ENCODE assay signal across 8 mouse cellular contexts in genomic region chr6:49821961-49822870, GRCm38 (mm10). TPM values are rescaled to one million over a fixed set of nuclear protein-coding genes. Genes with fewer than 3 reads are reported as not detected.
DNase-seq lines count a peak whose midpoint lies in the region; ATAC-seq lines count a peak whose summit lies in the region.

Npy (plus strand) TSS chr6:49822710.

- no peak within 1 kb of the TSS for H3K9ac ChIP-seq in liver, embryonic 15.5 days

- H3K4me1 ChIP-seq in liver, embryonic 15.5 days (replicated peaks) = peaks cover 8% of the 10 kb centered on the region; the same call in 1 of the 2 replicates

- DNase-seq in urinary bladder, adult 2 months (ENCODE audit: low spot score) = peak; percentile 29
- DNase-seq in urinary bladder, postnatal 4 days (ENCODE audit: low spot score in 2 of 2) = no peak
- peak; percentile 54 for DNase-seq in embryo, embryonic 11 days
- DNase-seq in heart, postnatal 10 days = peak; percentile 23 to 27
- DNase-seq in kidney, postnatal 25 days = peak; percentile 40 to 61
- DNase-seq in ovary, postnatal 14 days (ENCODE audit: low spot score) = peak; percentile 0
- no peak for DNase-seq in MN1 (ENCODE audit: low spot score)

- no peak within 1 kb of the TSS for H3K27ac ChIP-seq in liver, embryonic 15.5 days (replicated peaks)

- intact Hi-C loops in heart, postnatal 10 days (cut with DNase I) = no loop called here

- no peak for ATAC-seq in liver, embryonic 15.5 days (ENCODE audit: insufficient read depth)

- H3K36me3 ChIP-seq in liver, embryonic 15.5 days (replicated peaks) = no peaks in the 10 kb centered on the region

- peak within 1 kb of the TSS; percentile 60 for H3K4me2 ChIP-seq in liver, embryonic 15.5 days

- under 1% methylated on average over 66 of the region's 66 CpGs for WGBS in liver, embryonic 15.5 days (ENCODE audit: insufficient replicate concordance)

- H3K4me3 ChIP-seq in liver, embryonic 15.5 days (replicated peaks) = peak within 1 kb of the TSS; percentile 29

- H3K9me3 ChIP-seq in liver, embryonic 15.5 days (replicated peaks) = no peaks in the 10 kb centered on the region

- H3K27me3 ChIP-seq in liver, embryonic 15.5 days = peaks cover 68% of the 10 kb centered on the region

RNA-seq across cellular contexts. Expression of gene Npy, which starts in this region (rescaled TPM):
- polyA plus RNA-seq in urinary bladder, adult 2 months (2012; rRNA removed) = 4.3 and 4.4 TPM in 2 replicates
- not detected for total RNA-seq in heart, postnatal 10 days (2021)
- polyA plus RNA-seq in liver, embryonic 15.5 days (2015; fragmentation: Nextera tagmentation; extraction: Ambion mirVana) = 0.22 TPM in 1 of 2 replicates, not detected in the other

Comparison
In these comparisons a context has a peak if more than half of its experiments do, and no peak if none do; other contexts are left out.
1. DNase-seq: peak in urinary bladder, adult 2 months (single experiment), embryo, embryonic 11 days (single experiment), kidney, postnatal 25 days (2 of 2) and ovary, postnatal 14 days (single experiment); none in urinary bladder, postnatal 4 days (0 of 2) and MN1 (single experiment).
2. Peak in DNase-seq in heart, postnatal 10 days; RNA of the gene not detected or under 1 TPM.